Mouse (Mus musculus): Measurements from ENCODE around the gene Tmod4. TPM values are rescaled to one million over a fixed set of nuclear protein-coding genes. Genes with fewer than 3 reads are reported as not detected.

Tmod4 gene
- polyA plus RNA-seq, 1 experiment from 2014 or later, result 0.44 TPM

GRCm38 (mm10) chr3:95153874-95154273 is 29.6 kb downstream of the Tmod4 start:
- TF ChIP-seq CTCF (IDR thresholded peaks at IDR 0.05), result no peak
- ChIA-PET CTCF (interaction anchor here (1.3 to 2.0 kb wide), 3 partner anchors 23 to 47 kb away, joined by 3 to 13 read pairs (median 4); no protein-coding TSS in a partner anchor), POLR2A (interaction anchor here (0.7 kb wide), 1 partner anchor 676 kb away, joined by 5 read pairs; no protein-coding TSS in a partner anchor)
- in situ Hi-C loops (cut with MboI; ENCODE audit: low pct_unique_long_range_greater_than_20kb), result no loop called here
- DNase-seq (ENCODE audit: low read depth, low spot score), result no peak
- H3K27me3 ChIP-seq, result no peaks in the 10 kb centered on the region
- no peak for ATAC-seq

GRCm38 (mm10) chr3:95159511-95159986 is 35.3 kb downstream of the Tmod4 start:
- in situ Hi-C loops (cut with MboI; ENCODE audit: low pct_unique_long_range_greater_than_20kb), result no loop called here
- no peaks in the 10 kb centered on the region for H3K27me3 ChIP-seq
- POLR2A ChIA-PET, result interaction anchor here (0.8 to 1.2 kb wide), 4 partner anchors 13 to 60 kb away, joined by 3 to 4 read pairs (median 3); no protein-coding TSS in a partner anchor
- TF ChIP-seq CTCF (IDR thresholded peaks at IDR 0.05), result no peak
- DNase-seq (ENCODE audit: low read depth, low spot score) (no peak), ATAC-seq (no peak)
- CTCF ChIA-PET, result interaction anchor here (0.6 to 1.9 kb wide), 6 partner anchors 11 to 115 kb away, joined by 3 to 4 read pairs (median 4); no protein-coding TSS in a partner anchor

- CTCF ChIA-PET, result interaction anchor here (0.7 to 1.9 kb wide), 8 partner anchors 10 to 104 kb away, joined by 3 to 4 read pairs (median 4); no protein-coding TSS in a partner anchor
Observed at GRCm38 (mm10) chr3:95159987-95160963, 36.0 kb downstream of the Tmod4 start, which contains the start of gene Sema6c. TSS of gene Sema6c (plus strand) at chr3:95160457.

GRCm38 (mm10) chr3:95161041-95161551 is 36.8 kb downstream of the Tmod4 start:
- TF ChIP-seq CTCF (IDR thresholded peaks at IDR 0.05), result no peak
- CTCF ChIA-PET, result interaction anchor here (1.1 to 1.6 kb wide), 3 partner anchors 12 to 103 kb away, joined by 3 to 4 read pairs (median 4); no protein-coding TSS in a partner anchor
- no peaks in the 10 kb centered on the region for H3K27me3 ChIP-seq
- DNase-seq (ENCODE audit: low read depth, low spot score) (no peak), ATAC-seq (no peak)
- in situ Hi-C loops (cut with MboI; ENCODE audit: low pct_unique_long_range_greater_than_20kb), result no loop called here
- POLR2A ChIA-PET, result interaction anchor here (0.6 to 0.8 kb wide), 2 partner anchors 13 to 45 kb away, joined by 3 to 4 read pairs; no protein-coding TSS in a partner anchor

More at GRCm38 (mm10) chr3:95159987-95160963, 36.0 kb downstream of the Tmod4 start, which contains the start of gene Sema6c:
- no peaks in the 10 kb centered on the region for H3K27me3 ChIP-seq
- ATAC-seq, result peak; percentile 98
- DNase-seq (ENCODE audit: low read depth, low spot score), result peak; percentile 75
- POLR2A ChIA-PET, result interaction anchor here (0.6 to 1.2 kb wide), 6 partner anchors 14 to 59 kb away, joined by 3 to 4 read pairs (median 3); no protein-coding TSS in a partner anchor
- no peak for TF ChIP-seq CTCF (IDR thresholded peaks at IDR 0.05)
- in situ Hi-C loops (cut with MboI; ENCODE audit: low pct_unique_long_range_greater_than_20kb), result no loop called here

- TF ChIP-seq CTCF (IDR thresholded peaks at IDR 0.05), result no peak
- no peak for DNase-seq (ENCODE audit: low read depth, low spot score)
- ATAC-seq, result no peak
- H3K27me3 ChIP-seq, result no peaks in the 10 kb centered on the region
- ChIA-PET POLR2A (interaction anchor here (0.9 kb wide), 1 partner anchor 19 kb away, joined by 3 read pairs; no protein-coding TSS in a partner anchor), CTCF (interaction anchor here (1.8 kb wide), 1 partner anchor 10 kb away, joined by 5 read pairs; no protein-coding TSS in a partner anchor)
- in situ Hi-C loops (cut with MboI; ENCODE audit: low pct_unique_long_range_greater_than_20kb), result no loop called here
Observed at GRCm38 (mm10) chr3:95161618-95162344, 37.5 kb downstream of the Tmod4 start.

GRCm38 (mm10) chr3:95162345-95162628 is 38.0 kb downstream of the Tmod4 start:
- TF ChIP-seq CTCF (IDR thresholded peaks at IDR 0.05), result no peak
- ChIA-PET CTCF (interaction anchor here (0.6 to 1.8 kb wide), 4 partner anchors 10 to 54 kb away, joined by 3 to 5 read pairs (median 4); partner anchors contain the start of gene Tnfaip8l2), POLR2A (interaction anchor here (0.9 kb wide), 1 partner anchor 19 kb away, joined by 3 read pairs; no protein-coding TSS in a partner anchor)
- H3K27me3 ChIP-seq, result no peaks in the 10 kb centered on the region
- ATAC-seq (no peak), DNase-seq (ENCODE audit: low read depth, low spot score) (no peak)
- in situ Hi-C loops (cut with MboI; ENCODE audit: low pct_unique_long_range_greater_than_20kb), result no loop called here

GRCm38 (mm10) chr3:95163419-95164255 is 39.4 kb downstream of the Tmod4 start:
- ATAC-seq, result no peak
- in situ Hi-C loops (cut with MboI; ENCODE audit: low pct_unique_long_range_greater_than_20kb), result no loop called here
- DNase-seq (ENCODE audit: low read depth, low spot score), result no peak
- CTCF ChIA-PET, result interaction anchor here (0.8 to 1.8 kb wide), 6 partner anchors 8 to 53 kb away, joined by 3 to 5 read pairs (median 4); partner anchors contain the start of gene Tnfaip8l2
- H3K27me3 ChIP-seq, result no peaks in the 10 kb centered on the region
- POLR2A ChIA-PET, result no interaction called here
- no peak for TF ChIP-seq CTCF (IDR thresholded peaks at IDR 0.05)

- ChIA-PET CTCF (interaction anchor here (1.2 to 1.8 kb wide), 3 partner anchors 10 to 22 kb away, joined by 3 to 4 read pairs (median 4); partner anchors contain the start of gene Tnfaip8l2), POLR2A (interaction anchor here (0.6 to 0.8 kb wide), 2 partner anchors 53 to 60 kb away, joined by 3 read pairs; no protein-coding TSS in a partner anchor)
- TF ChIP-seq CTCF (IDR thresholded peaks at IDR 0.05), result no peak
- H3K27me3 ChIP-seq, result no peaks in the 10 kb centered on the region
- in situ Hi-C loops (cut with MboI; ENCODE audit: low pct_unique_long_range_greater_than_20kb), result no loop called here
- ATAC-seq, result no peak
- DNase-seq (ENCODE audit: low read depth, low spot score), result no peak
Observed at GRCm38 (mm10) chr3:95164256-95164550, 39.9 kb downstream of the Tmod4 start.

GRCm38 (mm10) chr3:95164840-95165239 is 40.6 kb downstream of the Tmod4 start:
- no peak for TF ChIP-seq CTCF (IDR thresholded peaks at IDR 0.05)
- in situ Hi-C loops (cut with MboI; ENCODE audit: low pct_unique_long_range_greater_than_20kb), result no loop called here
- DNase-seq (ENCODE audit: low read depth, low spot score) (no peak), ATAC-seq (no peak)
- CTCF ChIA-PET, result interaction anchor here (1.1 to 1.3 kb wide), 4 partner anchors 10 to 49 kb away, joined by 3 to 4 read pairs (median 4); no protein-coding TSS in a partner anchor
- H3K27me3 ChIP-seq, result no peaks in the 10 kb centered on the region
- POLR2A ChIA-PET, result interaction anchor here (0.6 to 0.8 kb wide), 2 partner anchors 52 to 60 kb away, joined by 3 read pairs; no protein-coding TSS in a partner anchor
